In the genomic region with DNA sequence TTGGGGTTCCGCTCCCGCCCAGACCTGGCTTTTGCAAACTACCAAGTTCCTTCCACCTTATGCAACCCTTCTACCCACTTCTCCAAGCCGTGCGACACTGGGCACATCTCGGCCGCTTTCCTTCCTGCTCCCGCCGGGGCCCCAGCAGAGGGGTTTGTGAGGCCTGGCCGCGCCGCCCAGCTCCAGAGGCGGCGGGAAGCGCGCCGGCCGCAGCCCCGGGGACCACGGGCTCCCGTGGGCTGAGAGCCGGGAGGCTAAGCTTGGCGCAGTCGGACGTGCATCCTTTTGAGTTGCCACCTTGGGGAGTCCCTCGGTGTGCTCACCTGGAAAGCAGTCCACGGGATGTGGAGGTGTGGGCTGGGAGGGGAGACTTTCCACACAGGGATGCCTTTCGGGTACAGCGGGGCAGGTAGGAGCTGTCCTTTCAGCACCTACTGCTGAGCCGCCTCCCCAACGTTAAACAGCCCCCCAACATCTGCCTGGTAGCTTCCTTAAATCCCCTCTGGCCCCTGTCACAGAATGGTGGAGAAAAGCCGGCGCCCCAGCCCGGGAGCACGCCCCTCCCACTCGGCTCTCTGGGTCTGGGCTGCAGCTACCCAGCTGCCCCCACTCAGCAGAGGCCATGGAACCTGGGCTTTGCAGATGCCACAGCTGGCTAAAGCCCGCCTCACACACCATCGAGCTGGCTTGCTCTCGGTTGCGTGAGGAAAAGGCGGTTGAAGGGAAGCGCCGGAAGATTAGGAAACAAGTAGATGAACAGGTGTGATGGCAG, we compare ENCODE assay signal across 8 mouse cellular contexts. TPM values are rescaled to one million over a fixed set of nuclear protein-coding genes. Genes with fewer than 3 reads are reported as not detected.
DNase-seq lines count a peak whose midpoint lies in the region; ATAC-seq and TF ChIP-seq lines count a peak whose summit lies in the region.

TSS of gene Hmgn2 (minus strand) at position 501 of the 772 bp plus-strand sequence.

- peaks cover 40% of the 10 kb centered on the region for H3K4me1 ChIP-seq in G1E (ENCODE audit: insufficient read depth, low read depth, low read length)
- H3K4me1 ChIP-seq in hindbrain, embryonic 12.5 days = peaks cover 45% of the 10 kb centered on the region

- H3K9me3 ChIP-seq in G1E (replicated peaks) = no peaks in the 10 kb centered on the region
- H3K9me3 ChIP-seq in hindbrain, embryonic 12.5 days (replicated peaks) = no peaks in the 10 kb centered on the region

- peak within 1 kb of the TSS; percentile 100 for H3K27ac ChIP-seq in hindbrain, embryonic 12.5 days

- ATAC-seq in G1E (ENCODE audit: extremely low read depth, insufficient number of reproducible peaks, low FRiP score, poor library complexity, severe bottlenecking) = no peak
- ATAC-seq in hindbrain, embryonic 12.5 days (ENCODE audit: low FRiP score) = peak; percentile 71

- H3K4me2 ChIP-seq in hindbrain, embryonic 12.5 days (replicated peaks) = peak within 1 kb of the TSS; percentile 87

- peak within 1 kb of the TSS; percentile 78 for H3K4me3 ChIP-seq in G1E (ENCODE audit: low read depth, low read length)
- peak within 1 kb of the TSS; percentile 79 for H3K4me3 ChIP-seq in hindbrain, embryonic 12.5 days

- H3K36me3 ChIP-seq in G1E (replicated peaks) = peaks cover 68% of the 10 kb centered on the region
- H3K36me3 ChIP-seq in hindbrain, embryonic 12.5 days = peaks cover 37% of the 10 kb centered on the region

- no peaks in the 10 kb centered on the region for H3K27me3 ChIP-seq in G1E (ENCODE audit: insufficient read depth, low read length)
- H3K27me3 ChIP-seq in hindbrain, embryonic 12.5 days = no peaks in the 10 kb centered on the region

- peak within 1 kb of the TSS; percentile 97 for H3K9ac ChIP-seq in hindbrain, embryonic 12.5 days

- DNase-seq in G1E (ENCODE audit: low spot score) = peak; percentile 71
- DNase-seq in cerebellum, adult 11-12 months = peak; percentile 58
- peak; percentile 68 for DNase-seq in forelimb bud, embryonic 11.5 days (ENCODE audit: low read depth, low spot score)
- peak; percentile 18 to 36 for DNase-seq in layer of hippocampus, postnatal 25 days (ENCODE audit: extremely low spot score in 1 of 2, low spot score in 1 of 2)
- peak; percentile 45 for DNase-seq in lung, postnatal 36 days
- peak; percentile 79 for DNase-seq in retina, postnatal 1 day
- peak; percentile 31 for DNase-seq in urinary bladder, postnatal 14 days (ENCODE audit: low spot score)

- TF ChIP-seq CTCF in G1E (IDR thresholded peaks at IDR 0.05; ENCODE audit: low read depth, low read length) = no peak

- under 1% methylated on average over 42 of the region's 42 CpGs for WGBS in hindbrain, embryonic 12.5 days

RNA-seq across cellular contexts. Expression of gene Hmgn2, which starts in this region (rescaled TPM):
- total RNA-seq in G1E (2014; fragmentation: Nextera tagmentation) = 313 and 359 TPM in 2 replicates
- total RNA-seq in G1E (2017) = 127 and 148 TPM in 2 replicates
- polyA plus RNA-seq in G1E (2012) = 595 and 658 TPM in 2 replicates
- 2,290 and 2,342 TPM in 2 replicates for polyA plus RNA-seq in hindbrain, embryonic 12.5 days (2016; fragmentation: Nextera tagmentation; extraction: Ambion mirVana)
- total RNA-seq in layer of hippocampus, postnatal 25 days (2021) = 100 to 1,000 TPM; 133 to 138 TPM

Comparison
In these comparisons a context has a peak if more than half of its experiments do, and no peak if none do; other contexts are left out.
1. DNase-seq: peak in every context shown above with its lines; median percentile 79 in retina, postnatal 1 day; 71 in G1E; 68 in forelimb bud, embryonic 11.5 days; 58 in cerebellum, adult 11-12 months; 45 in lung, postnatal 36 days; 31 in urinary bladder, postnatal 14 days; 27 in layer of hippocampus, postnatal 25 days.